Mouse (Mus musculus) CH12.LX (cell line): ENCODE data around the gene Ulk4. TPM values are rescaled to one million over a fixed set of nuclear protein-coding genes. Genes with fewer than 3 reads are reported as not detected.
A peak's percentile ranks its signal among the peaks of the same experiment; 100 is the strongest.

ENCODE experiments used
- DNase-seq: peaks from one replicate; pipeline ENCODE4 v3.0.0-alpha.2; 2013; ENCODE audit errors: extremely low read depth
- H3K27ac ChIP-seq: 2 replicates; pipeline ENCODE4 v1.5.1; 2012; ENCODE audit warnings: low read depth, mild to moderate bottlenecking, control low read depth, moderate library complexity; ENCODE audit not compliant: insufficient read depth
- H3K27me3 ChIP-seq: replicated peaks from 2 replicates; pipeline ENCODE3; 2012; ENCODE audit warnings: inconsistent platforms
- H3K36me3 ChIP-seq, 2 experiments: replicated peaks in 1 of 2; 2 replicates each; pipeline versions ENCODE3 to v1.6.1; 2012; ENCODE audit warnings: inconsistent platforms in 1 of 2, low read length in 1 of 2, mild to moderate bottlenecking in 1 of 2, mixed read lengths in 1 of 2, moderate library complexity in 1 of 2; ENCODE audit not compliant: control insufficient read depth in 1 of 2, insufficient read depth in 1 of 2
- H3K4me1 ChIP-seq, 2 experiments: 2 replicates each; pipeline ENCODE4 v1.6.1; 2012; ENCODE audit warnings: inconsistent platforms in 1 of 2, moderate library complexity in 1 of 2; ENCODE audit not compliant: insufficient read depth in 2 of 2, control insufficient read depth in 1 of 2
- H3K4me2 ChIP-seq: 2 replicates; pipeline ENCODE4 v1.6.1; 2012; ENCODE audit warnings: low read depth, mild to moderate bottlenecking, control low read depth; ENCODE audit not compliant: poor library complexity, insufficient read depth, severe bottlenecking
- H3K4me3 ChIP-seq, 3 experiments: fragments of 150-350 bp in 1 of 3; sonication (generic) in 1 of 3; replicated peaks in 1 of 3; 2 replicates each; pipeline versions ENCODE3 to v1.5.1; 2011 to 2012; ENCODE audit warnings: low read depth in 2 of 3, low read length in 2 of 3, mild to moderate bottlenecking in 2 of 3, moderate library complexity in 2 of 3, control low read depth in 1 of 3, improper control_type of control experiment in 1 of 3, inconsistent platforms in 1 of 3, mixed read lengths in 1 of 3; ENCODE audit not compliant: poor library complexity in 1 of 3
- H3K79me2 ChIP-seq: replicated peaks from 2 replicates; pipeline ENCODE4 v1.6.1; 2012; ENCODE audit warnings: mild to moderate bottlenecking, moderate library complexity; ENCODE audit not compliant: control insufficient read depth, poor library complexity, insufficient read depth, severe bottlenecking; ENCODE audit errors: extremely low read depth
- H3K9ac ChIP-seq: 2 replicates; pipeline ENCODE4 v1.6.1; 2012; ENCODE audit warnings: low read depth, mild to moderate bottlenecking, control low read depth, moderate library complexity; ENCODE audit not compliant: insufficient read depth
- H3K9me3 ChIP-seq: replicated peaks from 2 replicates; pipeline ENCODE3; 2012; ENCODE audit warnings: low read length, inconsistent platforms, mixed read lengths
- CHD1 ChIP-seq: IDR thresholded peaks from 2 replicates; pipeline ENCODE4 v1.6.1; 2012; ENCODE audit warnings: low read depth, low read length, improper control_type of control experiment, inconsistent platforms
- ETS1 ChIP-seq: conservative IDR thresholded peaks from 2 replicates; pipeline ENCODE4 v1.6.1; 2012; ENCODE audit warnings: low read depth, mild to moderate bottlenecking, inconsistent platforms, low read length, improper control_type of control experiment, moderate library complexity
- GABPA ChIP-seq: IDR thresholded peaks from 2 replicates; pipeline ENCODE4 v1.6.1; 2012; ENCODE audit warnings: low read depth, low read length, improper control_type of control experiment, inconsistent platforms; ENCODE audit not compliant: insufficient replicate concordance
- HCFC1 ChIP-seq: IDR thresholded peaks from 2 replicates; pipeline ENCODE4 v1.6.1; 2012; ENCODE audit warnings: low read depth, mild to moderate bottlenecking, inconsistent platforms, low read length, improper control_type of control experiment
- JUND ChIP-seq: conservative IDR thresholded peaks from 2 replicates; pipeline ENCODE4 v1.6.1; 2011; ENCODE audit warnings: low read depth, low read length, improper control_type of control experiment
- MAFK ChIP-seq: IDR thresholded peaks from 2 replicates; pipeline ENCODE4 v1.6.1; 2011; ENCODE audit warnings: low read length, improper control_type of control experiment; ENCODE audit not compliant: insufficient replicate concordance
- MAX ChIP-seq: IDR thresholded peaks from 2 replicates; pipeline ENCODE4 v1.6.1; 2011; ENCODE audit warnings: low read length, improper control_type of control experiment
- MAZ ChIP-seq: IDR thresholded peaks from 2 replicates; pipeline ENCODE4 v1.6.1; 2012; ENCODE audit warnings: low read depth, mild to moderate bottlenecking, inconsistent platforms, low read length, improper control_type of control experiment, moderate library complexity
- MEF2A ChIP-seq: IDR thresholded peaks from 2 replicates; pipeline ENCODE4 v1.6.1; 2014; ENCODE audit warnings: low read depth, mild to moderate bottlenecking, inconsistent platforms, low read length, improper control_type of control experiment, borderline replicate concordance
- MYC ChIP-seq: IDR thresholded peaks from 2 replicates; pipeline ENCODE4 v1.6.1; 2011; ENCODE audit warnings: low read depth, mild to moderate bottlenecking, improper control_type of control experiment, low read length
- NRF1 ChIP-seq: IDR thresholded peaks from 2 replicates; pipeline ENCODE4 v1.6.1; 2014; ENCODE audit warnings: low read depth, mild to moderate bottlenecking, inconsistent platforms, low read length, improper control_type of control experiment, moderate library complexity
- PAX5 ChIP-seq: IDR thresholded peaks from 2 replicates; pipeline ENCODE4 v1.6.1; 2012; ENCODE audit warnings: low read length, inconsistent platforms, mixed read lengths
- POLR2AphosphoS2 ChIP-seq: IDR thresholded peaks from 2 replicates; pipeline ENCODE4 v1.6.1; 2011; ENCODE audit warnings: low read depth, low read length, improper control_type of control experiment
- RAD21 ChIP-seq: IDR thresholded peaks from 2 replicates; pipeline ENCODE4 v1.6.1; 2011; ENCODE audit warnings: low read depth, mild to moderate bottlenecking, low read length, improper control_type of control experiment, moderate library complexity
- TBP ChIP-seq: conservative IDR thresholded peaks from 2 replicates; pipeline ENCODE4 v1.6.1; 2011; ENCODE audit warnings: low read depth, low read length, improper control_type of control experiment
- USF1 ChIP-seq: IDR thresholded peaks from 2 replicates; pipeline ENCODE4 v1.6.1; 2014; ENCODE audit warnings: low read depth, mild to moderate bottlenecking, inconsistent platforms, low read length, improper control_type of control experiment
- USF2 ChIP-seq: conservative IDR thresholded peaks from 2 replicates; pipeline ENCODE4 v1.6.1; 2011; ENCODE audit warnings: low read depth, low read length, improper control_type of control experiment
- ZKSCAN1 ChIP-seq: IDR thresholded peaks from 2 replicates; pipeline ENCODE4 v1.6.1; 2012; ENCODE audit warnings: low read depth, inconsistent platforms, low read length, improper control_type of control experiment, borderline replicate concordance
- ZMIZ1 ChIP-seq: IDR thresholded peaks from 2 replicates; pipeline ENCODE4 v1.6.1; 2012; ENCODE audit warnings: low read depth, mild to moderate bottlenecking, inconsistent platforms, low read length, improper control_type of control experiment
- dilution Hi-C: fragments of 300-500 bp; cut with MboI; formaldehyde crosslinking; loops from 2 replicates; pipeline ENCODE4 v1.14.3; 2020; ENCODE audit warnings: low sequenced_read_pairs; ENCODE audit not compliant: extremely low pct_unique_long_range_greater_than_20kb, extremely low pct_ligation_motif_present
- in situ Hi-C: fragments of 300-500 bp; cut with MboI; formaldehyde crosslinking; loops from 3 replicates; pipeline ENCODE4 v1.14.3; 2019; ENCODE audit warnings: low sequenced_read_pairs, low pct_ligation_motif_present, low pct_unique_long_range_greater_than_20kb, mixed read lengths
- polyA plus RNA-seq: library from polyadenylated mRNA; unstranded; fragments of >175 nt; gene quantifications from 2 replicates; pipeline ENCODE4 v1.2.1, GENCODE M21; 2012; ENCODE audit warnings: low read depth; ENCODE audit not compliant: insufficient read length
- total RNA-seq, 2 experiments: library from RNA; depleted of rRNA; stranded (reverse); fragments of 300-350 nt in 1 of 2; fragments of >200 nt in 1 of 2; gene quantifications; 2 replicates each; pipeline ENCODE4 v1.2.3; 2012 to 2014

Ulk4 gene
- total and polyA plus RNA-seq, 3 experiments = 1.6 to 25.8 (median 18.5) TPM

GRCm38 (mm10) chr9:121011540-121011939 lies 265.5 kb downstream of the Ulk4 start:
- Histone ChIP-seq H3K4me3 (no peak overlapping the region), H3K27ac (no peak overlapping the region), H3K9me3 (no peaks in the 10 kb centered on the region), H3K27me3 (no peaks in the 10 kb centered on the region), H3K4me1 (peaks cover 0 to 18% of the 10 kb centered on the region in 2 experiments; a peak in 2 of 4 replicates), H3K36me3 (no peaks in the 10 kb centered on the region), H3K9ac (no peak overlapping the region), H3K79me2 (no peaks in the 10 kb centered on the region), H3K4me2 (no peak overlapping the region)
- in situ Hi-C loops = no loop called here
- dilution Hi-C loops = no loop called here
- peak; percentile 19 for DNase-seq
- TF ChIP-seq NRF1 (no peak), MYC (no peak), JUND (no peak), ETS1 (no peak), CHD1 (no peak), USF2 (no peak)

GRCm38 (mm10) chr9:121010544-121010943 lies 266.5 kb downstream of the Ulk4 start:
- H3K27me3 ChIP-seq = no peaks in the 10 kb centered on the region
- in situ Hi-C loops (no loop called here), dilution Hi-C loops (no loop called here)
- no peak overlapping the region for H3K27ac ChIP-seq
- DNase-seq = no peak
- peaks cover 0 to 18% of the 10 kb centered on the region in 2 experiments; a peak in 2 of 4 replicates for H3K4me1 ChIP-seq
- no peaks in the 10 kb centered on the region for H3K36me3 ChIP-seq
- TF ChIP-seq MAFK (no peak), PAX5 (no peak), GABPA (no peak), USF1 (no peak), HCFC1 (no peak), ZMIZ1 (no peak), RAD21 (no peak), USF2 (no peak)
- TF ChIP-seq, all 38 proteins: peak for 0
- Histone ChIP-seq H3K9ac (no peak overlapping the region), H3K4me2 (no peak overlapping the region), H3K9me3 (no peaks in the 10 kb centered on the region), H3K79me2 (no peaks in the 10 kb centered on the region), H3K4me3 (no peak overlapping the region)

GRCm38 (mm10) chr9:121005961-121006360 lies 271.0 kb downstream of the Ulk4 start:
- DNase-seq = no peak

More at GRCm38 (mm10) chr9:121005961-121006360, 271.0 kb downstream of the Ulk4 start:
- Histone ChIP-seq H3K4me1 (peaks cover 0 to 27% of the 10 kb centered on the region in 2 experiments; a peak in 2 of 4 replicates), H3K4me3 (no peak overlapping the region), H3K9me3 (no peaks in the 10 kb centered on the region), H3K27me3 (no peaks in the 10 kb centered on the region), H3K36me3 (no peaks in the 10 kb centered on the region), H3K27ac (no peak overlapping the region), H3K79me2 (no peaks in the 10 kb centered on the region), H3K4me2 (no peak overlapping the region), H3K9ac (no peak overlapping the region)
- TF ChIP-seq MAX (no peak), MEF2A (no peak), HCFC1 (no peak), GABPA (no peak), TBP (no peak), MYC (no peak), POLR2AphosphoS2 (no peak), MAZ (no peak), ZKSCAN1 (no peak)
- in situ Hi-C loops (no loop called here), dilution Hi-C loops (no loop called here)
